Mouse (Mus musculus) MEL (cell line): ENCODE data around the gene Cntnap5c.

Experiments
- CTCF ChIP-seq, 3 experiments: IDR thresholded peaks in 2 of 3; conservative IDR thresholded peaks in 1 of 3; 2 replicates each; pipeline ENCODE4 v1.5.1; 2011 to 2012; ENCODE audit warnings: low read length in 3 of 3, low read depth in 2 of 3, mild to moderate bottlenecking in 2 of 3, improper control_type of control experiment in 1 of 3, inconsistent platforms in 1 of 3, mixed read lengths in 1 of 3, moderate library complexity in 1 of 3; ENCODE audit not compliant: control insufficient read depth in 1 of 3, insufficient read depth in 1 of 3, poor library complexity in 1 of 3, severe bottlenecking in 1 of 3
- EP300 ChIP-seq, 2 experiments: IDR thresholded peaks; 2 replicates each; pipeline ENCODE4 v1.6.1; 2011; ENCODE audit warnings: improper control_type of control experiment in 2 of 2, low read length in 2 of 2, low read depth in 1 of 2, mild to moderate bottlenecking in 1 of 2
- MAFK ChIP-seq: IDR thresholded peaks from 2 replicates; pipeline ENCODE4 v1.6.1; 2011; ENCODE audit warnings: low read depth, mild to moderate bottlenecking, low read length, improper control_type of control experiment, borderline replicate concordance
- SIN3A ChIP-seq: IDR thresholded peaks from 2 replicates; pipeline ENCODE4 v1.6.1; 2012; ENCODE audit warnings: low read length, improper control_type of control experiment, inconsistent platforms
- ZNF384 ChIP-seq: IDR thresholded peaks from 2 replicates; pipeline ENCODE4 v1.6.1; 2012; ENCODE audit warnings: low read depth, mild to moderate bottlenecking, inconsistent platforms, low read length, improper control_type of control experiment

DNA sequence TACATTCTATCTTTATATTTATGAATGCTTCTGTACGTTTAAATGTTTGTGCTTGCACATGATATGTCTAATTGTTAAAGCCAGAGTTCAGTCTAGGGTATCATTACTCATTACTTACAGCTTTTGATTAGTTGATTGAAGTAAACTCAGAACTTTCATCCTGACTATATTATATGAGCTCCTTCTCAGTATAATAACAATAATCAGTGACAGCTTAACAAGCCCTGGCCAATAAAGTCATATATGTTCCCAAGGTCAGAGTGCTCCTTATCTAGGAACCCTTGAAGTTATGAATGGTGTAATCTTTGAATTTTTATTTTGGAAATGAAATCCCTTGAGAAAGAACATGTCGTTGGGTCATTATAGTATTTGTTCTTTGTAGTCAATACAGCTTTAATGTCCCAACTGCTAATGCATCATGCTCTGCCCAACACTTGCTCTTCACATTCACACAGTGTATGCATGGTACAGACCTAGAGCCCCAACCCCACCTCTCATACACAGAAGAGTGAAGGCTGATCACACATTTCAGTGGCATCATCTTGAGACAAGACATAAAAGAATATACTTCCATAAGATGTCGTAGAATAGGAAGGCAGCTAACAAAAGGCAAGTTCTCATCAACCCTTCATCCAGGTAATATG, 27.4 kb downstream of the Cntnap5c start:
- no peak for TF ChIP-seq MAFK
- no peak for TF ChIP-seq ZNF384
- TF ChIP-seq SIN3A = no peak
- no peak for TF ChIP-seq CTCF (IDR thresholded peaks at IDR 0.05 in 2 of 3, conservative IDR thresholded peaks at IDR 0.05 in 1 of 3; ENCODE audit: control insufficient read depth in 1 of 3, insufficient read depth in 1 of 3, low read depth in 2 of 3, low read length in 3 of 3, poor library complexity in 1 of 3, severe bottlenecking in 1 of 3)
- no peak for TF ChIP-seq EP300 (IDR thresholded peaks at IDR 0.05; ENCODE audit: low read depth in 1 of 2, low read length in 2 of 2)
